In the genomic region with DNA sequence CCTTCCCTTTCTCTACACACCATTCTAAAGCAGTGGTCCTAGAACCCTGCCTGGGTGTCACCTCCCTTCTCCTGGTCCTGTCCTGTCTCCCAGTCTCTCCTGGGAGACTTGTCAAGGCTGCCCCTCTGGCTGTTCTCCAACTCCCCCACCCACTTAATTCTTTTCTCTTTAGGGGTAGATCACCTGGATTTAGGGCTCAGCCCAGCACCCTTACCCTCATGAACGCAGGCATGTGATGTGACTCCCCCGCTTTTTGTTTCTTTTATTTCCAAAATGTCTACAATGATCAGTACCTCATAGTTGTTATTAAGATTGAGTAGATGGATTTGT, we compare ENCODE assay signal across 9 mouse cellular contexts. TPM values are rescaled to one million over a fixed set of nuclear protein-coding genes. Genes with fewer than 3 reads are reported as not detected.
DNase-seq lines count a peak whose midpoint lies in the region; ATAC-seq and TF ChIP-seq lines count a peak whose summit lies in the region.
"Had no signal": no experiment of that assay in that cellular context is flagged by ENCODE, and none has a peak within 500 bp of the region (broad histone marks: within the 10 kb centered on the region; RNA-seq: fewer than 3 reads in every experiment).

No protein-coding gene starts in this region.

- DNase-seq in liver, adult 2 months (ENCODE audit: extremely low read depth, low read depth, low spot score) = no peak
- DNase-seq in liver = no peak
- no peak for DNase-seq in forebrain, embryonic 10.5 days (ENCODE audit: extremely low spot score, low spot score)
- DNase-seq in intestine, embryonic 14.5 days (ENCODE audit: low spot score) = no peak
- no peak for DNase-seq in layer of hippocampus, adult 9-11 months
- no peak for DNase-seq in ovary, adult 18-20 months (ENCODE audit: low spot score)
- DNase-seq in cerebellum, postnatal 36 days = no peak

- H3K4me1 ChIP-seq in liver, adult 2 months (ENCODE audit: control insufficient read depth, insufficient read depth, low read length) = peaks cover 47% of the 10 kb centered on the region
- H3K4me1 ChIP-seq in forebrain, embryonic 10.5 days = peaks cover 73% of the 10 kb centered on the region
- H3K4me1 ChIP-seq in intestine, embryonic 14.5 days (replicated peaks; ENCODE audit: control insufficient read depth, insufficient read depth, low read length) = peaks cover 61% of the 10 kb centered on the region

- ATAC-seq in intestine, embryonic 14.5 days (replicated peaks; ENCODE audit: low FRiP score, low TSS enrichment, low read depth) = no peak
- ATAC-seq: Patski had no signal

- H3K36me3 ChIP-seq in liver, adult 2 months (ENCODE audit: control insufficient read depth, insufficient read depth, low read length) = no peaks in the 10 kb centered on the region
- no peaks in the 10 kb centered on the region for H3K36me3 ChIP-seq in forebrain, embryonic 10.5 days (replicated peaks)
- H3K36me3 ChIP-seq in intestine, embryonic 14.5 days (ENCODE audit: control insufficient read depth, insufficient read depth, low read length) = 0 out of 2 replicates have a peak, but pooled peaks cover 2% of the 10 kb centered on the region
- H3K36me3 ChIP-seq in myocyte (ENCODE audit: control insufficient read depth, insufficient read depth) = no peaks in the 10 kb centered on the region

- H3K79me2 ChIP-seq in liver, adult 2 months (ENCODE audit: control insufficient read depth, insufficient read depth, low read length) = peaks cover 48% of the 10 kb centered on the region; the same call in 1 of the 2 replicates
- H3K79me2 ChIP-seq in myocyte (ENCODE audit: control insufficient read depth, insufficient read depth) = peaks cover 64% of the 10 kb centered on the region

- no peak for TF ChIP-seq CTCF in liver, adult 2 months (IDR thresholded peaks at IDR 0.05; ENCODE audit: low read depth, low read length)

- no peak for TF ChIP-seq POLR2A in liver, adult 2 months (IDR thresholded peaks at IDR 0.05; ENCODE audit: extremely low read depth, insufficient read depth, low read length)
- no peak for TF ChIP-seq POLR2A in myocyte (IDR thresholded peaks at IDR 0.05; ENCODE audit: insufficient read length, low read depth)

- peak overlapping the region; percentile 65 for H3K27ac ChIP-seq in liver, adult 2 months (replicated peaks; ENCODE audit: insufficient read depth, low read depth, low read length)
- peak overlapping the region; percentile 83; the same call in 1 of the 2 replicates for H3K27ac ChIP-seq in forebrain, embryonic 10.5 days
- H3K27ac ChIP-seq in intestine, embryonic 14.5 days (ENCODE audit: low read depth) = peak overlapping the region; percentile 33; the same call in 1 of the 2 replicates

- H3K4me3 ChIP-seq in liver, adult 2 months (ENCODE audit: insufficient read depth, low read depth, low read length) = peak overlapping the region; percentile 71
- H3K4me3 ChIP-seq in forebrain, embryonic 10.5 days = peak overlapping the region; percentile 69
- peak overlapping the region; percentile 74 for H3K4me3 ChIP-seq in intestine, embryonic 14.5 days (ENCODE audit: low read depth, low read length)
- peak overlapping the region; percentile 90 for H3K4me3 ChIP-seq in myocyte

- H3K9ac ChIP-seq in liver, adult 2 months (ENCODE audit: low read depth, low read length) = peak overlapping the region; percentile 30; the same call in 1 of the 2 replicates
- H3K9ac ChIP-seq in intestine, embryonic 14.5 days (ENCODE audit: low read length) = peak overlapping the region; percentile 56

- peak overlapping the region; percentile 56 for H3K4me2 ChIP-seq in intestine, embryonic 14.5 days (ENCODE audit: low read length)
- H3K4me2 ChIP-seq in myocyte (ENCODE audit: low read depth) = peak overlapping the region; percentile 93

- 46% methylated on average over 2 of the region's 2 CpGs for WGBS in liver, adult 2 months
- 79% methylated on average over 2 of the region's 2 CpGs for WGBS in forebrain, embryonic 10.5 days
- 71% methylated on average over 2 of the region's 2 CpGs for WGBS in intestine, embryonic 14.5 days

- no peaks in the 10 kb centered on the region for H3K9me3 ChIP-seq in forebrain, embryonic 10.5 days
- no peaks in the 10 kb centered on the region for H3K9me3 ChIP-seq in intestine, embryonic 14.5 days (ENCODE audit: control insufficient read depth, low read length)

- H3K27me3 ChIP-seq in liver, adult 2 months (ENCODE audit: control insufficient read depth, insufficient read depth, low read length) = no peaks in the 10 kb centered on the region
- H3K27me3 ChIP-seq in forebrain, embryonic 10.5 days (ENCODE audit: poor library complexity, severe bottlenecking) = peaks cover 62% of the 10 kb centered on the region
- H3K27me3 ChIP-seq in intestine, embryonic 14.5 days (replicated peaks; ENCODE audit: control insufficient read depth, insufficient read depth, low read length) = no peaks in the 10 kb centered on the region
- no peaks in the 10 kb centered on the region for H3K27me3 ChIP-seq in myocyte (ENCODE audit: control insufficient read depth, insufficient read depth, insufficient read length)
- H3K27me3 ChIP-seq: Patski had no signal

- H3ac ChIP-seq in myocyte (ENCODE audit: control insufficient read depth, insufficient read length) = no peak overlapping the region

TF ChIP-seq in myocyte, 11 proteins besides CTCF, POLR2A, EP300 and RAD21:
- TF ChIP-seq MYOD1 (IDR thresholded peaks at IDR 0.05; ENCODE audit: control insufficient read depth in 1 of 3, insufficient read length in 2 of 3, low read depth in 2 of 3) (no peak), TCF3 (IDR thresholded peaks at IDR 0.05; ENCODE audit: insufficient read length, low read depth) (no peak), POLR2AphosphoS2 (IDR thresholded peaks at IDR 0.05; ENCODE audit: insufficient read length, low read depth) (no peak), MAX (IDR thresholded peaks at IDR 0.05; ENCODE audit: low read depth) (no peak), SRF (IDR thresholded peaks at IDR 0.05; ENCODE audit: control insufficient read depth, insufficient read length, low read depth) (no peak), CEBPB (IDR thresholded peaks at IDR 0.05; ENCODE audit: insufficient read depth, poor library complexity, severe bottlenecking) (no peak), USF1 (IDR thresholded peaks at IDR 0.05; ENCODE audit: low read depth) (no peak)

RNA-seq across cellular contexts. Expression of a gene that starts 1.8 kb away (rescaled TPM):
- 21.0 and 28.6 TPM in 2 replicates for total RNA-seq in liver, adult 2 months (2014; rRNA removed)
- 89.3 and 110 TPM in 2 replicates for polyA plus RNA-seq in liver, adult 2 months (2012; rRNA removed)
- polyA plus RNA-seq in forebrain, embryonic 10.5 days (2016; fragmentation: Nextera tagmentation; extraction: Ambion mirVana) = 24.1 and 24.4 TPM in 2 replicates
- 60.6 and 63.3 TPM in 2 replicates for polyA plus RNA-seq in intestine, embryonic 14.5 days (2014; fragmentation: Nextera tagmentation; extraction: Ambion mirVana)
- 84.5 TPM for polyA plus RNA-seq in myocyte (2012; fragmentation: generic; extraction: Trizol)

RNA-seq across cellular contexts. Expression of a gene that starts 29.6 kb away (rescaled TPM):
- 3.0 and 3.6 TPM in 2 replicates for total RNA-seq in liver, adult 2 months (2014; rRNA removed)
- polyA plus RNA-seq in liver, adult 2 months (2012; rRNA removed) = 5.0 and 5.9 TPM in 2 replicates
- polyA plus RNA-seq in forebrain, embryonic 10.5 days (2016; fragmentation: Nextera tagmentation; extraction: Ambion mirVana) = 0.07 TPM in 2 replicates
- polyA plus RNA-seq in intestine, embryonic 14.5 days (2014; fragmentation: Nextera tagmentation; extraction: Ambion mirVana) = 2.4 and 2.8 TPM in 2 replicates
- 0.14 TPM for polyA plus RNA-seq in myocyte (2012; fragmentation: generic; extraction: Trizol)

RNA-seq across cellular contexts. Expression of a gene that starts 30.5 kb away (rescaled TPM):
- 3.0 and 6.7 TPM in 2 replicates for total RNA-seq in liver, adult 2 months (2014; rRNA removed)
- polyA plus RNA-seq in liver, adult 2 months (2012; rRNA removed) = 16.5 and 24.8 TPM in 2 replicates
- polyA plus RNA-seq in forebrain, embryonic 10.5 days (2016; fragmentation: Nextera tagmentation; extraction: Ambion mirVana) = 0.20 and 0.30 TPM in 2 replicates
- polyA plus RNA-seq in intestine, embryonic 14.5 days (2014; fragmentation: Nextera tagmentation; extraction: Ambion mirVana) = 2.0 TPM in 2 replicates
- polyA plus RNA-seq in myocyte (2012; fragmentation: generic; extraction: Trizol) = 0.20 TPM

RNA-seq across cellular contexts. Expression of a gene that starts 37.3 kb away (rescaled TPM):
- 55.9 and 57.1 TPM in 2 replicates for total RNA-seq in liver, adult 2 months (2014; rRNA removed)
- 102 and 106 TPM in 2 replicates for polyA plus RNA-seq in liver, adult 2 months (2012; rRNA removed)
- 16.1 and 17.2 TPM in 2 replicates for polyA plus RNA-seq in forebrain, embryonic 10.5 days (2016; fragmentation: Nextera tagmentation; extraction: Ambion mirVana)
- 67.4 and 67.8 TPM in 2 replicates for polyA plus RNA-seq in intestine, embryonic 14.5 days (2014; fragmentation: Nextera tagmentation; extraction: Ambion mirVana)
- polyA plus RNA-seq in myocyte (2012; fragmentation: generic; extraction: Trizol) = 79.0 TPM

Comparison
In these comparisons a context has a peak if more than half of its experiments do, and no peak if none do; other contexts are left out.
1. H3K27ac ChIP-seq: peak in every context shown above with its lines; median percentile 83 in forebrain, embryonic 10.5 days; 65 in liver, adult 2 months; 33 in intestine, embryonic 14.5 days.